Mouse (Mus musculus): Measurements from ENCODE around the gene Ggn.

The Ggn gene

DNA sequence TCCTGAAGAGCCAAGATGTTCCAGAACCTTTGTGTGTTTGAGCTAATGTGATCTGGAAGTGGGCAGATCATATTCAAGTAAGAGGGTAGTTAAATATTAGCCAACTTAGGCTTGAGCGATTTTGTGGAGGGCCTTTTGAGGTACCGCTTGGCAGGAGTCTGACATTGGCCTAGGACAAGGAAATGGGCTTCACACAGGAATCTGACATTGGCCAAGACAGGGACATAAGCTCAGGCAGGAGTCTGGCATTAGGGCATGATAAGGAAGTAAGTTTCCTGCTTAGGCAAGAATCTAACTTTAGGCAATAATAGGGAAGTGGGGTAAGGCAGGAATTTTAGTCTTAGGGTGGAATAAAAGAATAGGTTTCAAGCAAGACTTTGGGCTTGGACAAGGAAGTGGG, 44.2 kb downstream of the Ggn start:
- ChIA-PET CTCF (interaction anchor here in 2 of 4 experiments (0.6 to 2.3 kb wide), 12 partner anchors 21 to 550 kb away, joined by 3 to 7 read pairs (median 4); partner anchors contain the start of genes Ggn (in 1 of the 2), Ppp1r14a (in 1 of the 2) and Spred3 (in 1 of the 2)), POLR2A (interaction anchor here in 3 of 4 experiments (0.6 to 2.3 kb wide), 20 partner anchors 9 to 980 kb away, joined by 3 to 23 read pairs (median 4); partner anchors contain the start of genes Yif1b (in 2 of the 3), 2200002D01Rik (in 1 of the 3), Eif3k (in 1 of the 3) and Kcnk6 (in 1 of the 3))

DNA sequence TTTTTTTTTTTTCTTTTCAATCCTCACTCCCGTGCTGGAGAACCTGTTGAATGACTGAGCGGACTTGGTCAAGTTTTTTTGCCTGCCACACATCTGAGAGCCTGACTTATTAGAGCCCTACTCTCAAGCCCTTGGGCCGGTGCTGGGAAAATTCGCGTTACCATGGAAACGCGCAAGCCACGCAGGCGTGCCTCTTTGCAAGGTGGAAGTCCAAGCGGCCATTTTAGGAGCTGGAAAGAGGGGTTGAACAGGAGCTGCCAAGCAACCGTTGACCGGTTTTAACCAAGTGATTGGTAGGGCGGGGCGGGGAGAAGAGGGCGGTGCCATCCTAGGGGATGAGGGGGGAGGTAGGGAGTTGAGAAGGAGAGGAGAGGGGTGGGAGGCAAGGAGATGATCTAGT, 44.8 kb downstream of the Ggn start:
- CTCF ChIA-PET: interaction anchor here in 2 of 4 experiments (0.6 to 1.0 kb wide), 5 partner anchors 20 to 59 kb away, joined by 3 to 4 read pairs (median 4); no protein-coding TSS in a partner anchor
- POLR2A ChIA-PET: interaction anchor here (0.6 to 2.2 kb wide), 23 partner anchors 8 to 1713 kb away, joined by 3 to 23 read pairs (median 3); partner anchors contain the start of genes Yif1b (in 3 of the 4), Kcnk6 (in 2 of the 4), Psmd8 (in 2 of the 4) and 2200002D01Rik (in 1 of the 4)

All from embryonic stem cell, embryonic (primary cell).